Mouse (Mus musculus): ENCODE measurements at regions not wholly inside any gene's neighbourhood (a gene's known extent, or its start where the extent isn't known, plus 50 kb on each side); places are given as distances from the start of the nearest gene placed in this dataset.
A peak's percentile ranks its signal among the peaks of the same experiment; 100 is the strongest.

DNA sequence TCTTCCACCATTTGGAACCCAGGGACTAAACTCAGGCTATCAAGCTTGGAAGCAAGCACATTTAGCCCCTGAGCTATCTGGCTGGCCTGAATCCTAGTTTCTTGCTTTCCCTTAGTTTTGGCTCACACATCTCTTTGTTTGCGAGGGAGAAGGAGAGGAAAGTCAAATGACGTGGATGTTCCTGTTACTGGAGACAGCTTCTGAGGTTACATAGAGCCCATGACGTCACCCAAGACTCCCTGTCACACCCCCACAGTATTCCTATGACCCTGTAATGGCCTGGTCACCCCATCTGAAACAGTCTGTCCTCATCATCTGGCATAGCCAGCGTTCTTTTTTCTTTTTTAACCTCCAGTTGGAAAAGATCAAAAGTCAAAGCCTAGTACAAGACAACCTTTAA is 400.1 kb upstream of the Jarid2 start:
- no peak for DNase-seq (ENCODE audit: low spot score)

DNA sequence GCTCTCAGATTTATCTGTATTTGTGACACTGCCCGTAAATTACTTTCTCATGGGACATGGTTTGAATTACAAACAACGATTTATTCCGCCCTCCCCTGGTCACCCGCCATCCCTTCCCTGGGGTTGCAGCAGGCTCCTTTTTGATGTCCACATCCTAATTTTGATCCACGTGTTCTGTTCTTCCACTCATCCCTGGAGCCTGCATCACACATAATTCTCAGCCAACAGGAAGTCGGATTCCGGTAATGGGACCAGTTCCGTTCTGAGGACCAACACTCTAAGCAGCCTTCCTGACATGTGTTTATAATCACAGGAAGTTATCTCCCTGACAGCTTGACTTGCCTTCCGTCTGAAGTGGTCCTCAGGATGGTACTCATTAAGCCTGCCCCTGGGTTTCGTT is 399.6 kb upstream of the Jarid2 start:
- no peak for DNase-seq (ENCODE audit: low spot score)

DNA sequence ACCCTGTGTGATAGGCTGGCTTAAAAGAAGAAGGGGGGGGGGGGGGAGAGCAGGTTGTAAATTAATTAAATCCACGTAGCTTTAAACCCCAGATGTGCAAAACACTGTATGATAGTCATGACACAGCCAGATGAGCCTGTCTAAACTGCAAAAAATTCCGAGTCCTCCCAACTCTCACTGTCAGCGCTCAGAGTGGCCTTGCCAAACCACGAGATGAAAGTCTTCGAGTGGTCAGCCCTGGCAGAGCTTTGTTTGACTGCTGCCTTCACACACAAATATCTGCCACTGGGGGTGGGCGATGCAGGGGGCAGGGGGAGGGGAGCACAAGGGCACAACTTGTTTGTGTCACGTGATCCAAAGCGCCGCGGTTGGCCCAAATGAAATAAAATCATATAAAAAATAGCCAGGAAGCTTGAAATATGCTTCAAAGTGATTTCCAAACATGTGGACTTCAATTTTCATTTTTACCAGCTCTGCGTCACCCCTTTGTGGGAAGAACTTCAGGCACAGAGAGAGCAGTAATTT is 396.5 kb upstream of the Jarid2 start:
- DNase-seq (ENCODE audit: low spot score), result no peak

DNA sequence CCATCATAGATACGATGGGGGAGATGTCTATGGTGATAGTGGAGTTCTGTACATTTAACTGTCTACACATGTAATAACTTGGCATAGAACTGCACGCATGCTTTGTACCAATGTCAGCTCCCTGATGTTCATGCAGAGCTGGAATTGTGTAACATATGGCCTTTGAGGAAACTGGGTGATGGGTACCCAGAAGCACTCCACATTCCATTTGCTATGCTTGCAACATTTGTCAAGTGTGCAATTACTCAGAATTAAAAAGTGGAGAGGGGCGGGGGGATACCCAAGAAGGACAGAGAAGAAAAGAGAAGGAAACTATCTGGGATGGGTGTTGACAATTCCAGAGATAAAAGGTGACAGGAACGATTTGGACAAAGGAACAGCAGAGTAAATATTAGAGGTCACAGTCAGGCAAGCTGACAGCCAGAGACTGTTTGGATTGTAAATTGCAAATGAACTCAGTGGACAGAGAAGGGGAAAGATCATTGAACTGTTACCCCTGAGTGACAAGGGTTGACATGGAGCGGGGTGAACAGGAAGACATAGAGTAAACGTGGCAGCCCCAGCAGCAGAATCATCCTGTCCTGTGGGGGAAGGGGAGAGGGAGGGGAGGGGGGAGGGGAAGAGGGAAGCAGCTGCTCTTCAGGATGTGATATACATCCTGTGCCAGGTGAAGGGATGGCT is 390.1 kb upstream of the Jarid2 start:
- DNase-seq (ENCODE audit: low spot score), result peak; percentile 51

DNA sequence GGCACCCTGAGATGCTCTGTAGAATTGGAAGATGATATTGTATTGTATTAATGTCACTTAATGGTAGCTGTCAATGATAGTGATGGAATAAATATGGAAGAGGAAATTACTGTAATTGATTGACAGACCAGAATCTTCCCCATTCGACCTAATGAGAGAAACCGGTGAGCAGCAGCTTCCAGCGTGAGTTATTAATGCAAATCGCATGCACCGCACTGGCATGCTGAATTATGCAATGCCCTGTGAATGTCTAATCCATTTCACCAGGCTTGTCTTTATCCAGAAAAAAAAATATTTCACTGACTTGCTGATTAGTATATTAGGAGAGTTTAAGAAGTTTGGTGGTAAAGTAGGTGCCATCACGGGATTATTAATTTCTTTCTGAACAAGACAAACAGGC is 384.2 kb upstream of the Jarid2 start:
- DNase-seq (ENCODE audit: low spot score), result no peak

DNA sequence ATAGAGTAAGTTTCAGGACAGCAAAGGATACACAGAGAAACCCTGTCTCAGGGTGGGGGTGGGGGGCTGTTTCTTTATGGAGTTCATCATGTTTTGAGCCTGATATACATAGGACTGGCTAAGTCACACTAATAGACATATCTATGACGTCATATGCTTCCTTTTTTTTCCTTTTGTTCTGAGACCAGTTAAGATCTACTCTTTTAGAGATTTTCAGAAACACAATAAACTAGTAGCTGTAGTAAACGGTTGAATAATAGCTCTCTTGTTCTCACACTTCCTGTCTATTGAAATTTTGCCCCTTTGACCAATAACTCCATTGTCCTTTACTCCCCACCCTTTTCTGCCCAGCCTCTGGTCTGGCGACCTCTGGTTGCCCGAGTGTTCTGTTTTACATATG is 382.6 kb upstream of the Jarid2 start:
- DNase-seq (ENCODE audit: low spot score), result no peak

DNA sequence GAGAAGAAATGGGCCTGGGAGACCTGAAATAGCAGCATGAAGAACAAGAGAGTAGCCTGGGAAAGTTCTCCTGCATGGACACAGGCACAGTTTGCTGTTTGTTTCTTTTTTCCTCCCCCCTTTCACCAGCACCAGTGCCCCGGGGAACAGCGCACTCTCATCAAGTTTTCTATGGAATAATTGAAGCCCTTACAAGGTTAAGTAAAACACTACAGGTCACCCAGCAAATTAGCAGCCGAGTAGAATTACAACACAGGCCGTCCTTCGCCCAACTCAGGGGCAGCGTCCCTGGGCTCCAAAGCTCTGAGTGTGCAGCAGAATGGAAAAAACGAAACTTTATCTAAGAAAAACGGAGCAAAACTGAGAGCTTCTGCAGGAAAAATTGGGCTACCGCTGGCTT is 381.6 kb upstream of the Jarid2 start:
- no peak for DNase-seq (ENCODE audit: low spot score)

DNA sequence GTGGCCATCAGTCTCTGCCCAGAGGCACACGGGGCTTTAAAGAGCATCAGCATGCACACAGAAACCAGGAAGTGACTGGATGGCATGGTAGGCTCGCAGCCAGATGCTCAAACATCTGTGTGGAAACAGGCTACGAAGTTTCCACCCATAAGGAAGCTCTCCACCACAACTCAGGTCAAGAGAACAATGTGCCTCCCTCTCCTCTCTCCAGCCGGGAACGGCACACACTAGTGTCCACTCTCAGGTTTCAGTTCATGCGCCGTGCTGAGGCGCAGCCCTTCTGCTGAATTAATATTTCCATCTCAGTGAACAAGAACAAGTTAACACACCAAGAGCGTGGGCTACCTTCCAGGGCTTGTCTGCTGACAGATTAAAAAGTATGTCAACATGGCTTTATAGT is 375.4 kb upstream of the Jarid2 start:
- no peak for DNase-seq (ENCODE audit: low spot score)

DNA sequence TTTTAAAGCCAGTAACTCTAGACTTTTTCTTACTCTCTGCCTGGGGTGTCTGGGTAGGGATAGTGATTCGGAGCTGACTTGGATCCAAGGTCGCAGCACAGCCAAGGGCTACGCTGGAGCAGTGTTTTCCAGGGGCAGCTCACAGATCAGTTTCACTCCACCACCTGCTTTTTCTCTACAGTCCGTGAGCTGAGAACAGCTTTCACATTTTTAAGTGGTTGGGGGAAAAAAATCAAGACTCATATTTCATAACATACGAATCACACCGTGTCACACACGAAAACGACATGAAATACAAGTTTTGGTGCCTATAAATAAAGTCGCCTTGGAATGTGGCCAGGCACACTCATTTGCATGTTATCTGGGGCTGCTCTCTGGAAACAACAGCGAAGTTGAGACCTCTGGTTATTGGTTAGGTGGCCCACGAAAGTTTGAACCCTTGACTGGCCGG is 373.5 kb upstream of the Jarid2 start:
- DNase-seq (ENCODE audit: low spot score), result no peak

DNA sequence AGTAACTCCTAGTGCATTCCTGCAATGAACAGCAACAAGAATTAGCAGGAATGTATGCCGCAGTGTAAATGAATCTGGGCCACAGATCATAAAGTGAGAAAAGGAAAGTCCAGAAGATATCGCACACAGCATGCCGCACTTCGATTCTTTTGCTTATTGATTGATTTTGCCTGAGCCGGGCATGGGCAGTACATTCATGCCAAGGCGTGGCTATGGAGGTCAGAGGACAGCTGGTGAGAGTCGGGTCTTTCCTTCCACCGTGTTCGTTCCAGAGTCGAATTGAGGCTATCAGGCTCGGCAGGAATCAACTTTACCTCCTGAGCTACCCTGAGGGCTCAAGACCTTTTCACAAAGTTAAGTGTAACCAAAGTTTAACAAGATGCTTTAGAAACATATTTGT is 372.3 kb upstream of the Jarid2 start:
- no peak for DNase-seq (ENCODE audit: low spot score)

DNA sequence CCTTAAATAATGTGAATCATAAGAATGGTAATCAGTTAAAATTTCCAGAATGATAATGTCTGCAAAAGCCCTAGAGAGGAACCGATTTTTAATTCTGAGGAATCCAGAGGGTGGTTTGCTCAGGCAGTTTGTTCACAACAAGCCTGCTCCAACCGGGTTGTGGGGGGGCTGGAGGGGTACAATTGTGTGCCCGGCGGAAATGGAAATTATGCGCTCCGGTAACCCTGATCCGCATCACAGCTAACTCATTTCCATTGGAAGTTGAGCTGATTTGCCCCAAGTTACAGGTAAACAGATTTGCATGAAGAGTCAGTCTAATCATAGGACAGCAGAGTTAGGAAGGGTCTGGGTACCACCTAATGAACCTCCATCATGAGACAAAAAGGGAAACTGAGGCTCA is 369.9 kb upstream of the Jarid2 start:
- DNase-seq (ENCODE audit: low spot score), result no peak

DNA sequence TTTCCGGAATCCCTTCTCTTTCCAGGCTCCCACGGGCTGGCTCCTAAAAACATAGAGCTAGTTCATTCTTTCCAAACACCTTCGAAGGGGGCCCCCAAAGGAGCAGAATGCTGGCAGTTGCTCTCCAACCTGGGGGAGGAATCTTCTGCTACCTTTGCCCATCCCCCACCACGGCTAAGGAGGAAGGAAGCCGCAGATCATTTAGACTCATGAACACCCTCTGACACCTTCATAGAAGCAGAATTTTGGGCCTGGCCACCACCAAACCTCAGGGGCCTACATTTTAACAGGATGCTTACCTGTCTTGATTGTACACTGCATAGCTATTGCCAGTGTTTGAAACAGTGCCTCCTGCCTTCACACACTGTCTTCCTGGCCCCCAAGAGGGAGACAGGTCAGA is 369.3 kb upstream of the Jarid2 start:
- DNase-seq (ENCODE audit: low spot score), result peak; percentile 27

DNA sequence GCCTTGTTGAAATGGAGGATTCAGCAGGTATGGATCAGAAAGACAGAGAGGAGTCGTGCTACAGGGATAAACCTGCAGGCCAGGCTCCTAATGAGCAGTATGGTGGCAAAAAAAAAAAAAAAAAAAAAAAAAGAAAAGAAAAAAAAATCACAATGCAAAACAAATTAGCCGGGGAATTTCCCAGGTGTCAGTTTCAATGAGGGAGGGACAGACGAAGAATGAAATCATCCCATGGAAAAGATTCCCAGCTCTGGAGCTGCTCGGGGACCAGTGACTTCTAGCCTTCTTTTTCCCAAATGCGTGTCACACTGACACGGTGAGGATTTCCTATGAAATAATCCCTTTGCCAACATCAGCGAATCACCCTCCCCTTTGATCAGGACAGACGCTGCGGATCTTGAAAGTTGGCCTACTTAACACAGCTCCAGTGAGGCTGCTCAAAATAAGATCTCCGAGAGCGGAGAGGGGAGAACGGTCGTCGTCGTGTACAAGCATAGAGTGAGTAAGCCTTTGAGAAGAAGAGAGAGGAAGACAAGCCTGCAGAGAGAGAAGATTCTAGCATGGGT is 368.5 kb upstream of the Jarid2 start:
- DNase-seq (ENCODE audit: low spot score), result no peak

DNA sequence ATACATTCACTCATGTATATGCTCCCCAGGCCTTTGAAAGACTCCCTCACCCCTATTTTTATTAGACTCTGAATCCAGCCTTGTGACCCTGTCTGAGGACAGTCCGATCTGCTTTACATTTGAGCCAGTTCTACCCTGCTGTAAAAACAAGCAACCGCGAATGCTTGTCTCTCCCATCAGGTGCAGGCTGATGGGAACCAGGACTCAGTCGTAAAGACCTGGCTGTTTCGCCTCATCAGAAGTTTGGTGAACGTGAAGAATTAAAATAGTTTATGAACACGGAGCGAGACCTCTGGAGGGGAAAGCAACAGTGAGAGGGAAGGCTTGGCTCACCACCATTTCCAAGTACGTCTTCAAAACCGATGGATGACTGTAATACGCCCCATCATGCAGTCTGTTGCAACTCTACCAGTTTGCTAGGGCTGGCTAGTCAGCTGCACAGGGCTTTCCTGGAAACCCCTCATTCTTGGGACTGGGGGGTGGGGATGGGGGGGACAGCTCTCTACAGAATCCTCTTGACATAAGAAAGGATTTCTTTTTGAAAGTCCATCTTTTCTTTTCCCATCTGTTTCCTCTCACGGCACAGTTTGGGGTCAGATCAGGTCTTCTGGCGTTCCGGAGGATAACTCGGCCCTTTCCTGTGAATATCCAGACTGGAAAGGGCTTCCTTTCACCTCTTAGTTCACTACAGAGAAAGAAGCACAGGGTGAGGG is 366.8 kb upstream of the Jarid2 start:
- no peak for DNase-seq (ENCODE audit: low spot score)

DNA sequence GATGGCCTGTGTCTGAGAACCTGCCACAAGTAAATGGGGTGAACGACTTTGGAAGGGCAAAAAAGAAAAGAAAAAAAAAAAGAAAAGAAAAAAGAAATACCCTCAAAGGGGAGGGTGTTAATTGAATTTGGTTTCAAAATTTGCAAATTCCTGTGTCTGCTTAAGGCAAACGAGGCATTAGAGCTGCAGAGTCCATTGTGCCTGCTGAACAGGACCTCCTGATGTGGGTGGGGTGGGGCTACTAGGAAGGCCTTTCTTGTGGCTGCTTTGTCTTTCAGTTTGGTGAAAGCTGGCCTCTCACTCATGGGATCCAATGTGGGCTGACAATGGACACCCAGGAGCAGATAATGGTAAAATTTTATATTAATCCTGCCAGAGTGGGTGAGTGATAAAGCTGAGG is 366.3 kb upstream of the Jarid2 start:
- DNase-seq (ENCODE audit: low spot score), result no peak

DNA sequence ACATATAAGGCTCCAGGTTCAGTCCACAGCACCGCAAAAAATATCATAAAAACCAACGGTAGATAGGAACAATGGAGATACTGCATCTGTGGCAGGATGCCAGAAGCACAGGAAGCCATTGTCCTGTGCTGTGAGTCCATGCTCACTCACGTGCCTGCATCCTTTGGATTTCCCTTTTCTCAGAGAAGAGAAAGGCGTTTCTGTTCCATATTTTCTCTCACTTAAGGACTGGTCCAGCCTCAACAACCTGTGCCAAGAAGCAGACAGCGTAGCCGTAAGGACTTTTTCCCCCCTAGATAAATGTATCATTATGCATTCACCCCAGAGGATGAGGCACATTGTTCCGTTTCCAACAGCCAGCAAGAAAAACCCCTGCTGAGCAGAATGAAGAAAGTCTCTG is 360.0 kb upstream of the Jarid2 start:
- no peak for DNase-seq (ENCODE audit: low spot score)

DNA sequence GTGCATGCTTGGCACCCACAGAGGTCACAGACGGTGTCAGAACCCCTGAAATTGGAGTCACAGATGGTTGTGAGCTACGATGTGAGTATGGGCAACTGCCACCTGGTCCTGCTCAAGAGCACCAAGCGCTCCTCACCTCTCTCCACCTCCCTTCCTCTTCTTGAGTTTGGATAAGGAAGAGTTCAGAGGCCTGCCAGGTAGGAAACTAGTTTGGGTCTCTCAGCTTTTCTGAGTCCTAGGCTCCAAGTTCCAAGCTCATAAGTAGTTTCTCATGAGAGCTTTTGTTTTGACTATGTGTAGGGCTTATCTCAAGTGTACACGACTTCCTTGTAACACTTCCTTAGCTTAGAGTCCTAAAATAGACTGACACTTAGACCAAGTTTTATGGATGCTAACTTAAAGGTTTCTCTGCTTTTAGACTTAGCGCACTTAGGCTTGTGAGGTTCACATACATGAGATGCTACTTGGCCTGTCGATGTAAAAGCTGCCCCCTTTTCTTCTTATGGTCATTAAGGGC is 356.9 kb upstream of the Jarid2 start:
- no peak for DNase-seq (ENCODE audit: low spot score)

DNA sequence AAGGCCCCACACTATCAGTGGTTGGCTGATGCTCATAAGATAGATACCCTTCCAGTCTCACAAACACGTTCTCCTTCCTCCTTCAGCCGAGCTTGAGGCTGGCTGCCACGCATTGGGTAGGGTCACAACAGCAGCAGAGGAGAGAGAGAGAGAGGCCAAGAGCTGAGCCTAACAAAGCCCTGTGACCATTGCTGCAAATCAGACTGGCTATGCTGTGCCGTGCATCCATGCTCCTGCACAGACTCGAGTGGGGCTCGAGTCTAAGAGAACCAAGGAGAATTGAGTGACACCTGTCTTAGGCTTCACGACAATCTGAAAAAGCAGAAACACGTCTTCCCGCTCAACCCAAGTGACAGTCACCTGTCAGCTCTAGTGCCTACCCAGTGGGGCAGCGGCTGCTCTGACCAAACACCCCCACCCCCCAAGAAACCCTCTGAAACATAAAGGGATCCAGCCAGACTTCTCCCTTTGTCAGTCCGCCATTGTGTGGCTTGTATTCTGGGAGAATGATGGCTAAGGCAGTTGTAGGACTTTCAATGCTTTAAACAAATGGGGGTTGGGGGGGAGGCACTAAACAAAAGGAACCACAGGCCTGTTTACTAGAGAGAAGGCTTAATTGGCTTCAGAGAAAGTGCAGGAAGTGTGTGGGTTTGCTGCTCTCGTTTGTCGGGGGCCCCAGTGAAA is 353.7 kb upstream of the Jarid2 start:
- DNase-seq (ENCODE audit: low spot score), result peak; percentile 60

DNA sequence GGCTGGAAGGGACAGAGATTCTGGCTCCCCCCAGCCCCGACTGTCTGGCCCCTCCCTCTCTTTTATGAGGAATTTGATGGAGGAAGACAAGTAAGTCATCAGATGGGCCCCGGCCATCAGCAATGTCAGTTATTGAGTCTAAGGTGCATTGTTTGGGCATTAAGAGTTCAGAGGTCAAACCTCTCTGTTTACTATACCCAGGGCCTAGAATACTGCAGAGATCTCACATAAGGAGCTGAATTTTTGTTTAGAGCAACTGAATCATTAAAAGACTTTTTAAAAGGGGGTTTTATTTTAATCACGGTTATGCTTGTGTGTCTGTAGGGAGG is 353.1 kb upstream of the Jarid2 start:
- no peak for DNase-seq (ENCODE audit: low spot score)

DNA sequence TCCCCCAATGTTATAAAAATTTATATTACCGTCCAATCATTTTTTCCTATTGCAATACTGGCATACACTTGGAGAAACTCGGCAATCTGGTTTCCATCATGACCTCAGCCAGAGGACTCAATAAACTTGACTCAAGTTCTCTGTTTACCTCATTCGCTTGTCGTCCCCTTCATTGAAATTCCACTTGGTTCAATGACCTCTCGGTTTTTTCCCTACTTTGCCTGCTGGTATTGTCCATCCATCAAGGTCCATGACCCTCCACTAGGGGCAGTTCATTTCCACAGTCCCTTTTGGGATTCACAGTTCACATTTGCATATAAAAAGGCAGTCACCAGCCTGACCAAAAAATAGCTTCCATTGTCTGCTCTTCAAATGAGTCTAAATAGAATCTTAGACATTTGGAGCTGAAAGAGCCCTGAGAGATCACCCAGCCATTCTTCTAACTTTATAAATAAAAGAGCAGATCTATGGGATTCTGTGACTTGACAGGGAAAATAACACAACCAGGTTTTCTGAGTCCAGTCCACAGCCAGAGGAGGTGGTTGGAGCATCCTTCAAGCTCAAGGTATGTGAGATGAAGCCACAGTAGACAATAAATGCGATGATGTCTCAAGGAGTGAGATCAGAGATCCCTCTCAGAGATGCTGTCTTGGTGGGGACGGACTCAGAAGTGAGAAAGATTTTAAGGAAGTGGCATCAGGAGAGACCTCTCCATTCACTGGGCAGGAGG is 347.4 kb upstream of the Jarid2 start:
- no peak for DNase-seq (ENCODE audit: low spot score)

DNA sequence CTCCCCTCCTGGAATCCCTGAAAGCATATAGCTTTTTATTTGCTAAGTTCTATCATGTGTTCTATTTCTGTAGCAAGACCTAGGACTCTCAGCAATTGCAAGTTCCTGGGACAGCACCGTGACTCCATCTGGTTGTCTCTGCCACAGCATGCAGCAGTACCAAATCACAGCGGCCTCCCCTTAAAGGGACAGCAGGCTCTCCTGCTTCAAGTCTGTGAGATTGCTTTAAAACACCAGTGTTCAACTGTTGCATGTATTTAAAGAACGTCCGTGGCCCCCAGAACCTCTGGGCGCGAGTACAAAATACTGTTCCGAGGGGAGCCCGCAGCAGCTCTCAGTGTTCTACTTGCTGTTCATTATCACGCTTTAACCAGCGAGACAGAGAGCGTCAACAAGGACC is 346.0 kb upstream of the Jarid2 start:
- DNase-seq (ENCODE audit: low spot score), result no peak
